ENCODE assay signal across 7 mouse cellular contexts in genomic region chr10:82987394-82987793, GRCm38 (mm10). TPM values are rescaled to one million over a fixed set of nuclear protein-coding genes. Genes with fewer than 3 reads are reported as not detected.
DNase-seq lines count a peak whose midpoint lies in the region; ATAC-seq and TF ChIP-seq lines count a peak whose summit lies in the region.

No protein-coding gene starts in this region.

- H3K9me3 ChIP-seq in lung, embryonic 14.5 days (ENCODE audit: low read depth, low read length): no peaks in the 10 kb centered on the region
- H3K9me3 ChIP-seq in forebrain, embryonic 10.5 days: no peaks in the 10 kb centered on the region
- H3K9me3 ChIP-seq in limb, embryonic 12.5 days: no peaks in the 10 kb centered on the region
- no peaks in the 10 kb centered on the region for H3K9me3 ChIP-seq in stomach, embryonic 14.5 days (ENCODE audit: control insufficient read depth, low read depth, low read length)

- no peak for ATAC-seq in lung, embryonic 14.5 days (ENCODE audit: insufficient read depth)
- ATAC-seq in limb, embryonic 12.5 days (ENCODE audit: insufficient number of reproducible peaks, insufficient read depth, low FRiP score, low TSS enrichment, low read depth): no peak
- no peak for ATAC-seq in stomach, embryonic 14.5 days (ENCODE audit: insufficient number of reproducible peaks, insufficient read depth, low FRiP score, low read depth)
- ATAC-seq in megakaryocyte progenitor cell, adult 5-6 weeks (replicated peaks; ENCODE audit: poor library complexity): no peak

- H3K27ac ChIP-seq in lung, embryonic 14.5 days (ENCODE audit: low read depth): peak overlapping the region; percentile 32; the same call in 1 of the 2 replicates
- H3K27ac ChIP-seq in forebrain, embryonic 10.5 days: no peak overlapping the region
- H3K27ac ChIP-seq in limb, embryonic 12.5 days: no peak overlapping the region
- H3K27ac ChIP-seq in stomach, embryonic 14.5 days (ENCODE audit: low read length): no peak overlapping the region

- TF ChIP-seq CTCF in lung, embryonic 14.5 days (IDR thresholded peaks at IDR 0.05; ENCODE audit: low read depth): no peak

- DNase-seq in lung, embryonic 14.5 days: peak; percentile 24
- no peak for DNase-seq in lung, postnatal 25 days (ENCODE audit: low spot score)
- DNase-seq in forebrain, embryonic 10.5 days (ENCODE audit: extremely low spot score, low spot score): no peak
- DNase-seq in right cerebral cortex, postnatal 10 days (ENCODE audit: low spot score in 2 of 2): no peak

- H3K4me3 ChIP-seq in lung, embryonic 14.5 days (ENCODE audit: low read depth, low read length): peak overlapping the region; percentile 72
- H3K4me3 ChIP-seq in forebrain, embryonic 10.5 days: peak overlapping the region; percentile 84
- peak overlapping the region; percentile 72 for H3K4me3 ChIP-seq in limb, embryonic 12.5 days (replicated peaks)
- H3K4me3 ChIP-seq in stomach, embryonic 14.5 days (ENCODE audit: low read depth, low read length): peak overlapping the region; percentile 72

- H3K4me2 ChIP-seq in lung, embryonic 14.5 days: peak overlapping the region; percentile 85
- peak overlapping the region; percentile 90 for H3K4me2 ChIP-seq in limb, embryonic 12.5 days
- peak overlapping the region; percentile 59 for H3K4me2 ChIP-seq in stomach, embryonic 14.5 days (replicated peaks; ENCODE audit: low read depth, low read length)

- H3K4me1 ChIP-seq in lung, embryonic 14.5 days (ENCODE audit: insufficient read depth): peaks cover 16% of the 10 kb centered on the region
- H3K4me1 ChIP-seq in forebrain, embryonic 10.5 days: peaks cover 66% of the 10 kb centered on the region
- peaks cover 37% of the 10 kb centered on the region for H3K4me1 ChIP-seq in limb, embryonic 12.5 days (replicated peaks)
- peaks cover 29% of the 10 kb centered on the region for H3K4me1 ChIP-seq in stomach, embryonic 14.5 days (ENCODE audit: control insufficient read depth, insufficient read depth, low read length)

- H3K36me3 ChIP-seq in lung, embryonic 14.5 days (ENCODE audit: insufficient read depth): no peaks in the 10 kb centered on the region
- no peaks in the 10 kb centered on the region for H3K36me3 ChIP-seq in forebrain, embryonic 10.5 days (replicated peaks)
- no peaks in the 10 kb centered on the region for H3K36me3 ChIP-seq in limb, embryonic 12.5 days
- no peaks in the 10 kb centered on the region for H3K36me3 ChIP-seq in stomach, embryonic 14.5 days (ENCODE audit: control insufficient read depth, insufficient read depth, low read length)

- peaks cover 8% of the 10 kb centered on the region; the same call in 1 of the 2 replicates for H3K27me3 ChIP-seq in lung, embryonic 14.5 days (ENCODE audit: insufficient read depth, low read length)
- H3K27me3 ChIP-seq in forebrain, embryonic 10.5 days (ENCODE audit: poor library complexity, severe bottlenecking): peaks cover 57% of the 10 kb centered on the region
- peaks cover 28% of the 10 kb centered on the region for H3K27me3 ChIP-seq in limb, embryonic 12.5 days
- no peaks in the 10 kb centered on the region for H3K27me3 ChIP-seq in stomach, embryonic 14.5 days (ENCODE audit: control insufficient read depth, insufficient read depth, low read length)

- WGBS in lung, embryonic 14.5 days: 39% methylated on average over 4 of the region's 4 CpGs
- 57% methylated on average over 4 of the region's 4 CpGs for WGBS in forebrain, embryonic 10.5 days
- WGBS in limb, embryonic 12.5 days: 57% methylated on average over 4 of the region's 4 CpGs
- whole genome bisulfite sequencing in stomach, embryonic 14.5 days: 45% methylated on average over 4 of the region's 4 CpGs

- peak overlapping the region; percentile 71 for H3K9ac ChIP-seq in lung, embryonic 14.5 days
- peak overlapping the region; percentile 53; the same call in 1 of the 2 replicates for H3K9ac ChIP-seq in limb, embryonic 12.5 days (replicated peaks)
- no peak overlapping the region for H3K9ac ChIP-seq in stomach, embryonic 14.5 days (replicated peaks; ENCODE audit: low read depth, low read length)

RNA-seq across cellular contexts. Expression of gene Chst11, which starts 2.1 kb away (rescaled TPM):
- polyA plus RNA-seq in lung, embryonic 14.5 days (2014; fragmentation: Nextera tagmentation; extraction: Ambion mirVana): 2.3 and 2.6 TPM in 2 replicates
- 0.99 and 1.1 TPM in 2 replicates for polyA plus RNA-seq in forebrain, embryonic 10.5 days (2016; fragmentation: Nextera tagmentation; extraction: Ambion mirVana)
- 2.5 and 3.1 TPM in 2 replicates for polyA plus RNA-seq in limb, embryonic 12.5 days (2016; fragmentation: Nextera tagmentation; extraction: Ambion mirVana)
- 2.0 TPM in 2 replicates for polyA plus RNA-seq in stomach, embryonic 14.5 days (2014; fragmentation: Nextera tagmentation; extraction: Ambion mirVana)
- 19.2 and 20.0 TPM in 2 replicates for total RNA-seq in megakaryocyte progenitor cell, adult 5-6 weeks (2015)
- total RNA-seq in megakaryocyte progenitor cell, adult 5-6 weeks (2017): 20.4 and 22.2 TPM in 2 replicates
